Comparison of ENCODE assay signal across 11 mouse cellular contexts in the genomic region with DNA sequence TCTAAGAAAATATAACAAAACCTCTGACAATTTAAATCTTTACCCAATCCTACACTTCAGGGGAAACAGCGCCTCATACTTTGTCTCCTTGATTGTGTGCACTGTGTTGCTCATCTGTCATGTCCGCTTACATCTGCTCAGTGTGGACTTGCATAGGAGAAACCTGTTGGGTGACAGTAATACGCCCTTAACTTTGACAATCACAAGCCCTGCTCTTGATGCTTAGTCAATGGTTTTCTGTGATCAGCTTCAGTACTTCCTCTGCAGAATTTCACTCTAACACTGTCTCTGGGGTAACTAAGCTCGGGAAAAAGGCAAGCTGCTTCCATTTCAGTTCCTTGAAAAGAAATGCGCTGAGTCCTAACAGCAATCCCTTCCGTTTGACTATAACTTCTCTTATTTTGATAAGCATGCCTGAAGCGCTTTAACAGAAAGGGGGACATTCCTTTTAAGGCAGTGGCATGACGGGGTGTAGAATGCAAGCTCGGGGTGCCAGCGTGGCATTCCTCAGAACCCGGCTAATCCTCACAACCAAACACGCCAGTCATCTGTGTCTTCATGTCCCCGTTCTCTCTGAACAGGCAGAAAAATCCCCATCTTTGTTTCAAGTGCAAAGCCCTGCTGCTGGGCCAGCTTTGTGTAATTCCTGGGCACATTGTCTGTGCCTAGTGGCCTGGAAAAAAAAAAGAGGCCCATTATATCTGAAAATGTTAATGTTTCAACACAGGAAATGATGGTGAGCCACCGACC.
A peak's percentile ranks its signal among the peaks of the same experiment; 100 is the strongest.
DNase-seq lines count a peak whose midpoint lies in the region; ATAC-seq and TF ChIP-seq lines count a peak whose summit lies in the region.
"Had no signal": no experiment of that assay in that cellular context is flagged by ENCODE, and none has a peak within 500 bp of the region (broad histone marks: within the 10 kb centered on the region; RNA-seq: fewer than 3 reads in every experiment).

No protein-coding gene starts in this region.

- no peaks in the 10 kb centered on the region for H3K36me3 ChIP-seq in hindbrain, embryonic 11.5 days (ENCODE audit: control insufficient read depth, insufficient read depth, low read length)
- no peaks in the 10 kb centered on the region for H3K36me3 ChIP-seq in midbrain, postnatal 0 days (ENCODE audit: insufficient read depth, low read length)
- no peaks in the 10 kb centered on the region for H3K36me3 ChIP-seq in heart, embryonic 11.5 days (ENCODE audit: control insufficient read depth, insufficient read depth, low read length)

- H3K4me1 ChIP-seq in hindbrain, embryonic 11.5 days (replicated peaks; ENCODE audit: control insufficient read depth, insufficient read depth, low read length): peaks cover 7% of the 10 kb centered on the region; the same call in 1 of the 2 replicates
- peaks cover 5% of the 10 kb centered on the region; the same call in 1 of the 2 replicates for H3K4me1 ChIP-seq in midbrain, postnatal 0 days (ENCODE audit: insufficient read depth, low read length)
- H3K4me1 ChIP-seq in heart, embryonic 11.5 days (ENCODE audit: control insufficient read depth, insufficient read depth, low read length): peaks cover 4% of the 10 kb centered on the region; the same call in 1 of the 2 replicates

- no peak for DNase-seq in frontal cortex, postnatal 14 days (ENCODE audit: low spot score in 2 of 2)
- peak; percentile 73 for DNase-seq in brain, embryonic 14.5 days (ENCODE audit: low read depth)
- peak; percentile 36 for DNase-seq in hindbrain, embryonic 11.5 days (ENCODE audit: low spot score)
- peak; percentile 38 for DNase-seq in midbrain, postnatal 0 days (ENCODE audit: low spot score)
- DNase-seq in heart, adult 11 months: no peak
- DNase-seq in gastrocnemius, postnatal 4 days (ENCODE audit: low spot score in 2 of 2): no peak
- DNase-seq: heart, postnatal 14 days; lung, postnatal 10 days had no signal

- H3K27me3 ChIP-seq in hindbrain, embryonic 11.5 days (ENCODE audit: control insufficient read depth, insufficient read depth, low read length): no peaks in the 10 kb centered on the region
- H3K27me3 ChIP-seq in midbrain, postnatal 0 days (ENCODE audit: insufficient read depth, low read length): no peaks in the 10 kb centered on the region
- H3K27me3 ChIP-seq in heart, embryonic 11.5 days (ENCODE audit: control insufficient read depth, insufficient read depth, low read length): no peaks in the 10 kb centered on the region

- TF ChIP-seq POLR2A in brain, embryonic 14.5 days (IDR thresholded peaks at IDR 0.05; ENCODE audit: borderline replicate concordance, extremely low read depth, insufficient read depth, insufficient read length, poor library complexity, severe bottlenecking): no peak

- H3K27ac ChIP-seq in hindbrain, embryonic 11.5 days (ENCODE audit: low read depth, low read length): peak overlapping the region; percentile 47
- peak overlapping the region; percentile 51; the same call in 1 of the 2 replicates for H3K27ac ChIP-seq in midbrain, postnatal 0 days (ENCODE audit: low read depth, low read length)
- H3K27ac ChIP-seq in heart, embryonic 11.5 days (ENCODE audit: low read depth, low read length): no peak overlapping the region

- H3K9ac ChIP-seq in hindbrain, embryonic 11.5 days (ENCODE audit: low read depth, low read length): no peak overlapping the region
- H3K9ac ChIP-seq in midbrain, postnatal 0 days (replicated peaks; ENCODE audit: low read length, poor library complexity, severe bottlenecking): no peak overlapping the region
- no peak overlapping the region for H3K9ac ChIP-seq in heart, embryonic 11.5 days (ENCODE audit: low read depth, low read length)

- H3K4me2 ChIP-seq in hindbrain, embryonic 11.5 days (replicated peaks; ENCODE audit: low read depth, low read length): no peak overlapping the region
- peak overlapping the region; percentile 18; the same call in 1 of the 2 replicates for H3K4me2 ChIP-seq in midbrain, postnatal 0 days (ENCODE audit: low read depth, low read length, poor library complexity, severe bottlenecking)
- no peak overlapping the region for H3K4me2 ChIP-seq in heart, embryonic 11.5 days

- ATAC-seq in frontal cortex, adult (ENCODE audit: low TSS enrichment): peak; percentile 74
- ATAC-seq in hindbrain, embryonic 11.5 days (ENCODE audit: low FRiP score): peak; percentile 66; the same call in 1 of the 2 replicates
- ATAC-seq in midbrain, postnatal 0 days (ENCODE audit: low FRiP score): peak; percentile 34; the same call in 1 of the 2 replicates
- ATAC-seq in heart, embryonic 11.5 days (replicated peaks; ENCODE audit: insufficient number of reproducible peaks, low FRiP score, low TSS enrichment): no peak

- H3K9me3 ChIP-seq in hindbrain, embryonic 11.5 days (ENCODE audit: control insufficient read depth, low read length): no peaks in the 10 kb centered on the region
- H3K9me3 ChIP-seq in midbrain, postnatal 0 days (ENCODE audit: low read length): no peaks in the 10 kb centered on the region
- H3K9me3 ChIP-seq in heart, embryonic 11.5 days (replicated peaks; ENCODE audit: control insufficient read depth, low read length): no peaks in the 10 kb centered on the region

- WGBS in hindbrain, embryonic 11.5 days: 50% methylated on average over 14 of the region's 14 CpGs
- 24% methylated on average over 14 of the region's 14 CpGs for WGBS in midbrain, postnatal 0 days
- WGBS in heart, embryonic 11.5 days (ENCODE audit: insufficient replicate concordance): 69% methylated on average over 14 of the region's 14 CpGs

- H3K4me3 ChIP-seq in hindbrain, embryonic 11.5 days (ENCODE audit: low read depth, low read length): no peak overlapping the region
- H3K4me3 ChIP-seq in midbrain, postnatal 0 days (ENCODE audit: low read depth, low read length): no peak overlapping the region
- H3K4me3 ChIP-seq in heart, embryonic 11.5 days (ENCODE audit: low read depth, low read length): no peak overlapping the region
- H3K4me3 ChIP-seq: erythroblast, embryonic 14.5 days had no signal

- no peak for TF ChIP-seq CTCF in brain, embryonic 14.5 days (IDR thresholded peaks at IDR 0.05; ENCODE audit: borderline replicate concordance, extremely low read depth, insufficient read depth, insufficient read length)
- TF ChIP-seq CTCF in midbrain, postnatal 0 days (IDR thresholded peaks at IDR 0.05): no peak

Comparison
In these comparisons a context has a peak if more than half of its experiments do, and no peak if none do; other contexts are left out.
1. DNase-seq: peak in brain, embryonic 14.5 days (single experiment), hindbrain, embryonic 11.5 days (single experiment) and midbrain, postnatal 0 days (single experiment); none in frontal cortex, postnatal 14 days (0 of 2), heart, adult 11 months (single experiment) and gastrocnemius, postnatal 4 days (0 of 2).